Mouse (Mus musculus): Measurements from ENCODE around the gene Ltb. TPM values are rescaled to one million over a fixed set of nuclear protein-coding genes. Genes with fewer than 3 reads are reported as not detected.

Gene Ltb
- polyA plus RNA-seq, 1 experiment from 2014 or later, result 0.54 TPM

DNA sequence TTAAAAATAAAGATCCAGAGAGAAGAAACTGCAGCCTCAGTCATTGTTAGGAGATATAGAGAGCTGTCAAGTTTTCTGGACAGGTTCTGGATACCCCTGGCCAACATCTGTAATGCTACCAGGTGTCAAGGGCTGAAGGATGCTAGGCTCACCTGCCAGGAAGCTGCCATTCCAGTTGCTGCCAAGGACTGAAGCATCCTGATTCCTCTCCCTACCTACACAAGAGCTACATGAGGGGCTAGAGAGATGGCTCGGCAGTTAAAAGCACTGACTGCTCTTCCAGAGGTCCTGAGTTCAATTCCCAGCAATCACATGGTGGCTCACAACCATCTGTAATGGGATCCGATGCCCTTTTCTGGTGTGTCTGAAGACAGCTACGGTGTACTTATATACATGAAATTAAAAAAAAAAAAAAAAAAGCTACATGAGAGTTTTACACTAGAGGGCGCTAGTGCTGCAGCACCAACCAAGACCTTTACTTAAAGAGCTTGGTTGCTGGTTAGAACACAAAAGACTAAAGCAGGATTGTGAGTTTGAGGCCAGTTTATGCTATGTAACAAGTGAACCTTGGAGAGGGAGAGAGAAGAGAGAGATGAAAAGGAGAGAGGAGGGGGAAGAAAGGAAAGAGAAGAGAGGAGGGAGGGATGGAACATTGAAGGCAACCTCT, 25.6 kb upstream of the Ltb start:
- Histone ChIP-seq H3K36me3 (no peaks in the 10 kb centered on the region), H3K4me3 (no peak overlapping the region), H3K27me3 (0 out of 2 replicates have a peak, but pooled peaks cover 6% of the 10 kb centered on the region), H3K4me2 (replicated peaks) (no peak overlapping the region), H3K9ac (no peak overlapping the region), H3K4me1 (peaks cover 9% of the 10 kb centered on the region), H3K27ac (no peak overlapping the region), H3K9me3 (replicated peaks) (no peaks in the 10 kb centered on the region)
- ATAC-seq (ENCODE audit: low FRiP score), result no peak
- 17% methylated on average over 4 of the region's 4 CpGs for WGBS

DNA sequence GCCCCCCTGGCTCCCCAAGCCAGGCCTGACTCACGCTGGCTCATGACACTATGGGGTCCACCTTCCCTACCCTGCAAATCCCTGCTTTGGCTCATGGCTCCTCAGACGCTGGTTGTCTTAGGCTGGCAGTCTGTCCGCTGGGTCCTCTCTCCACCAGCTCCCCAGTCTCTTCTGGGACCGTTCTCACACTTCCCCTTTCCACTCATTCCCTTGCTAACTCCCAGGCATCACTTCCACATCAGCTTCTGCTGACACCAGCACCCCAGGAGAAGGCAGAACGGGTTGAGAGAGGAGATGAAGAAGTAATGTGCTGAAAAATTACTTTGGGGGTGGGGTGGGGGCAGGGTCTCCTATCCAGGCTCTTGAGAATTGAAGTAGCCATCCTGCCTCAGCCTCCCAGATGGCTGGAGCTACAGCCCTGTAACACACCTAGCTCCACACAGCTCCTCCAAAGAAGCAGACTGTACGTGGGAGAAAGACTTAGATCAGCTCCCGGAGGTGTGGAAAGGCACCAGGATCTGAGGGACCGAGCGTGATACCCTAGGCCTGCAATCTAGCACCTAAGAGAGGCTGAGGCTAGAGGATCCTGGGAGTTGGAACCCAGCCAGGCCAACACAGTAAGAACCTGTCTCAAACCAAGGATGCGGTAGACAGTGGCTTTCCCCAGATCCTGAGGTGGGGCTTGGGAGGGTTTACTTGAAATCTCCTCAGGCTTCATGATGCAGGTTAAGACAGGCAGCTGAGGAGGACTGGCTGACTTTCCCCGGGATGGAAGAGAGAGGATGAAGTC, 21.6 kb upstream of the Ltb start:
- H3K27me3 ChIP-seq, result 0 out of 2 replicates have a peak, but pooled peaks cover 6% of the 10 kb centered on the region
- no peak overlapping the region for H3K9ac ChIP-seq
- H3K9me3 ChIP-seq (replicated peaks), result no peaks in the 10 kb centered on the region
- no peak overlapping the region for H3K27ac ChIP-seq
- H3K4me2 ChIP-seq (replicated peaks), result no peak overlapping the region
- no peak overlapping the region for H3K4me3 ChIP-seq
- H3K4me1 ChIP-seq, result no peaks in the 10 kb centered on the region
- WGBS, result 72% methylated on average over 11 of the region's 11 CpGs
- no peaks in the 10 kb centered on the region for H3K36me3 ChIP-seq
- ATAC-seq (ENCODE audit: low FRiP score), result no peak

DNA sequence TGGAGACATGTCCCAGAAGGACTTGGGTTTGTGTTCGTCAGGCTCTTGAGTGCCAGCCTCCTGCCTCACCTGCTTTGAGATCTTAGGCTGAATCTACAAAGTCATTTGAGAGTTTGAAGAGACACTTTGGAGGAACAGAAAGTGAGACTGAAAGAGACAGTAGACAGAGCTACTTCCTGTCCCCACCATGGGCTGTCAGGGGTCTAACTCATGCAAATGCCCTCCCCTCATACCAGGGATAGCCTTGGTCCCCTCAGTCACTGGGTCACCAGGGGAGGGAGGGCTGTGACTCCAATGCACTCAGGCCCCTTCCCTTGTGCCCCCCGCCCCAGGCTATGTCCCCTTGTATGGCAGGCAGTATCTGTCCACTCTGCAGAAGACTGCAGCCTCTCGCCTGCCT, 20.9 kb upstream of the Ltb start:
- no peak overlapping the region for H3K27ac ChIP-seq
- no peak overlapping the region for H3K4me3 ChIP-seq
- 62% methylated on average over 3 of the region's 3 CpGs for WGBS
- 0 out of 2 replicates have a peak, but pooled peaks cover 6% of the 10 kb centered on the region for H3K27me3 ChIP-seq
- ATAC-seq (ENCODE audit: low FRiP score), result no peak
- no peaks in the 10 kb centered on the region for H3K9me3 ChIP-seq (replicated peaks)
- no peaks in the 10 kb centered on the region for H3K36me3 ChIP-seq
- H3K4me1 ChIP-seq, result no peaks in the 10 kb centered on the region
- H3K4me2 ChIP-seq (replicated peaks), result no peak overlapping the region
- H3K9ac ChIP-seq, result no peak overlapping the region

DNA sequence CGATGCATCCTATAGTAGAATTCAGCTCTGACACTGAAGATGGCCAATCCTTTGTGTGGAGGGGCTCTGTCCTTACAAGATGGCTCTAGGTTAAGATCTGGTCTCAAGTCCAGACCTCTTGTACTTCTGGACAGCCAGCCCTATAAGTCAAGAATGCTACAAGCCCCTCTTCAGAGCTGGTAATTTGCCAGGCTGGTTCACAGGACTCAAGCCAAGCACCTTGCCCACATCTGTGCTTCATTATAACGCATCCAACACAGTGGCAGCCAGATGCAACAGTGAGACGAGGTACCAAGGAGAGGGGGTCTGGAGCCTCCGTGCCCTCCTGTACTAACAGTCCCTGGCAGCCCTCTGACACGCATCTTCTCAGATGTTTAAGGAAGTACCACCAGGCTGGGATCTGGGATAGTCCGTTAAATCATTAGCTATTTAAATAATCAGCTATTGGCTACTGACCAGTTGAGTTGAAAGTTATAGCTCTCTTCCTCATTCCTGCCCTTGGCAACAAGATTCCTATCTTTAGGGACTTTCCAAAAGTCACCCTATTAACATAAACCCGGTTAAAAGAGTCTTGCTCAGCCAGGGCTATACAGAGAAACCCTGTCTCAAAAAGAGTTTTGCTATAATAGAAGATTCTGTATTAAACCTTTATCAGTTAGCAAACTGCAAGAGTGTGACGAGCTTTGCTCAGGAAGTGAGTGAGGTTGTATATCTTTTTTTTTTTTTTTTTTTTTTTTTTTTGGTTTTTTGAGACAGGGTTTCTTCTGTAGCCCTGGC, 19.9 kb upstream of the Ltb start:
- Histone ChIP-seq H3K4me2 (replicated peaks) (no peak overlapping the region), H3K27me3 (0 out of 2 replicates have a peak, but pooled peaks cover 6% of the 10 kb centered on the region), H3K4me1 (no peaks in the 10 kb centered on the region), H3K36me3 (no peaks in the 10 kb centered on the region), H3K9me3 (replicated peaks) (no peaks in the 10 kb centered on the region), H3K27ac (no peak overlapping the region), H3K4me3 (no peak overlapping the region), H3K9ac (no peak overlapping the region)
- ATAC-seq (ENCODE audit: low FRiP score), result no peak
- WGBS, result 77% methylated on average over 8 of the region's 8 CpGs

DNA sequence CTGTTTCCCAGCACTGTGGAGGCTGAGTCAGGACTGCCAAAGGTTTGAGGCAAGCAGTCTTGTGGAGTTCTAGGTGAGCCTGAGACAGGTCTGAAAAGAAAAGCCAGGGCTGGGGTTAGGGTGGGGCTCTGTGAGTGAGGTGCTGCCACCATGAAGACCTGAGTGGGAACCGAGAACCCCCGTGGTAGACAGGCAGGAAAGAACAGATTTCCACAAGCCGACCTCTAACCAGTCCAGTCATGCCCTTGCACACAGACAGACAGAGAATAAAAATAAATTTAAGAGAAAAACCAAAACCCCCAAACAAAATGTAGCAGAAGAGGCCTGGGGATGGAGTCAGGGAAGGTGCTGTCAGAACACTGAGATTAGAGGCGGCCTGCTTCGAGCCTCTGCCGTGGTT, 18.9 kb upstream of the Ltb start:
- Histone ChIP-seq H3K9ac (no peak overlapping the region), H3K4me2 (replicated peaks) (no peak overlapping the region), H3K36me3 (no peaks in the 10 kb centered on the region), H3K4me1 (no peaks in the 10 kb centered on the region), H3K9me3 (replicated peaks) (no peaks in the 10 kb centered on the region), H3K27ac (no peak overlapping the region), H3K4me3 (no peak overlapping the region), H3K27me3 (0 out of 2 replicates have a peak, but pooled peaks cover 6% of the 10 kb centered on the region)
- ATAC-seq (ENCODE audit: low FRiP score), result no peak
- WGBS, result 72% methylated on average over 6 of the region's 6 CpGs

DNA sequence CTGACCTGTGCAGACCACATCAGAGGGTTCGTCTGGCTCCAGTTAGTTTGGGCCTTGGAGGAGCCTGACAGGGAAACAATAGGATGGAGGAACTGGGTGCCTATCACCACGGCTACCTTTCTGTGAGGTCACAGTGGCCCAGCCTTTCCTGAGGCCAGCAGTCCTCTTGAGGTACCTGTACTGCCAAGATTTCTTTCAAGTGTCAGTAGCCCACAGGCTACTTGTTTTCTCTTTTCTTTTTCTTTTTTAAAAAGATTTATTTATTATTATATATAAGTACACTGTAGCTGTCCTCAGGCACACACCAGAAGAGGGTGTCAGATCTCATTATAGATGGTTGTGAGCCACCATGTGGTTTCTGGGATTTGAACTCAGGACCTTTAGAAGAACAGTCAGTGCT, 18.3 kb upstream of the Ltb start, which contains the start of gene Aif1:
Aif1 (minus strand) TSS at position 101 of the 400 bp plus-strand sequence.
- 40% methylated on average over 2 of the region's 2 CpGs for WGBS
- H3K27me3 ChIP-seq, result 0 out of 2 replicates have a peak, but pooled peaks cover 6% of the 10 kb centered on the region
- ATAC-seq (ENCODE audit: low FRiP score), result no peak
- H3K27ac ChIP-seq, result no peak within 1 kb of the TSS
- no peaks in the 10 kb centered on the region for H3K4me1 ChIP-seq
- no peak within 1 kb of the TSS for H3K4me2 ChIP-seq (replicated peaks)
- H3K36me3 ChIP-seq, result no peaks in the 10 kb centered on the region
- no peak within 1 kb of the TSS for H3K4me3 ChIP-seq
- H3K9me3 ChIP-seq (replicated peaks), result no peaks in the 10 kb centered on the region
- H3K9ac ChIP-seq, result no peak within 1 kb of the TSS

DNA sequence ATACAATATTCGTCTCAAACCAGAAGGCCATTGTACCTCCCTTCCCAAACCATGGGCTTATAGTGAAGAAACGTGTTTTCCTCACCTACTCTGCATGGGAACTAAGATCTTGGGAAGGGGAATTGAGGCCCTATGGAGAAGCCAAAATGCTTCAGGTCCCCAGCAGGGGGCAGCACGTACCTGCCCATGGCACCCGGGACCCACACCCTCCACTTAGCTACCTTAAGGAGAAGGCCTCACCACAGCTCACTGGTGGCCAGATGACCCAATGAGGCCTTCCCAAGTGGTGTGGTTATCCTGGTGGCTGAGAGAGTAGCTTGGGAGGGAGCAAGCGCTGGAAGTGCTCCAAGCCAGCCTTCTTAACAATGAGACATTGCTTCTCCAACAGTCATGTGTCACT, 15.7 kb upstream of the Ltb start:
- 0 out of 2 replicates have a peak, but pooled peaks cover 1% of the 10 kb centered on the region for H3K27me3 ChIP-seq
- H3K4me2 ChIP-seq (replicated peaks), result no peak overlapping the region
- no peak overlapping the region for H3K4me3 ChIP-seq
- no peaks in the 10 kb centered on the region for H3K9me3 ChIP-seq (replicated peaks)
- H3K4me1 ChIP-seq, result no peaks in the 10 kb centered on the region
- H3K9ac ChIP-seq, result no peak overlapping the region
- no peaks in the 10 kb centered on the region for H3K36me3 ChIP-seq
- H3K27ac ChIP-seq, result no peak overlapping the region
- WGBS, result 18% methylated on average over 5 of the region's 5 CpGs
- peak; percentile 58 for ATAC-seq (ENCODE audit: low FRiP score)

DNA sequence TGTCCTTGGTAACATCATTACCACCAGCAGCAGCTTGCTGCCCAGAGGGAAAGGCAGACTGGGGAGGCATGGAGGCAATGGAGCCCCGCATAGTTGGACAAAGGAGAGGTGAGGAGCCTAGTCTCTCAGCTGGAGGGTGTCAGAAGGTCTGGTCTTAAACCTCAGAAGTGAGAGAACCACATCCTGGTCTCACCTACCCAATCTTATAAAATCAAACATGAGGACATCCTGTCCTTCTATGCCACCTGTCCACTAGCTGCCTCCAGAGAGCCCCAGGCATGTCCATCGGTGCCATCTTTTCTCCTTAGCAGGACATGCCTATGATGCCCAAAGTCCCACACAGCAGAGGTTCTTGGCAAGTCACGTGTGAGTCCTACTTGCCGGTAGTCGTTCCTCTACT, 14.1 kb upstream of the Ltb start:
- 91% methylated on average over 5 of the region's 5 CpGs for WGBS
- Histone ChIP-seq H3K9me3 (replicated peaks) (no peaks in the 10 kb centered on the region), H3K36me3 (no peaks in the 10 kb centered on the region), H3K4me1 (no peaks in the 10 kb centered on the region), H3K4me3 (no peak overlapping the region), H3K4me2 (replicated peaks) (no peak overlapping the region), H3K27ac (no peak overlapping the region), H3K27me3 (0 out of 2 replicates have a peak, but pooled peaks cover 2% of the 10 kb centered on the region), H3K9ac (no peak overlapping the region)
- ATAC-seq (ENCODE audit: low FRiP score), result no peak

DNA sequence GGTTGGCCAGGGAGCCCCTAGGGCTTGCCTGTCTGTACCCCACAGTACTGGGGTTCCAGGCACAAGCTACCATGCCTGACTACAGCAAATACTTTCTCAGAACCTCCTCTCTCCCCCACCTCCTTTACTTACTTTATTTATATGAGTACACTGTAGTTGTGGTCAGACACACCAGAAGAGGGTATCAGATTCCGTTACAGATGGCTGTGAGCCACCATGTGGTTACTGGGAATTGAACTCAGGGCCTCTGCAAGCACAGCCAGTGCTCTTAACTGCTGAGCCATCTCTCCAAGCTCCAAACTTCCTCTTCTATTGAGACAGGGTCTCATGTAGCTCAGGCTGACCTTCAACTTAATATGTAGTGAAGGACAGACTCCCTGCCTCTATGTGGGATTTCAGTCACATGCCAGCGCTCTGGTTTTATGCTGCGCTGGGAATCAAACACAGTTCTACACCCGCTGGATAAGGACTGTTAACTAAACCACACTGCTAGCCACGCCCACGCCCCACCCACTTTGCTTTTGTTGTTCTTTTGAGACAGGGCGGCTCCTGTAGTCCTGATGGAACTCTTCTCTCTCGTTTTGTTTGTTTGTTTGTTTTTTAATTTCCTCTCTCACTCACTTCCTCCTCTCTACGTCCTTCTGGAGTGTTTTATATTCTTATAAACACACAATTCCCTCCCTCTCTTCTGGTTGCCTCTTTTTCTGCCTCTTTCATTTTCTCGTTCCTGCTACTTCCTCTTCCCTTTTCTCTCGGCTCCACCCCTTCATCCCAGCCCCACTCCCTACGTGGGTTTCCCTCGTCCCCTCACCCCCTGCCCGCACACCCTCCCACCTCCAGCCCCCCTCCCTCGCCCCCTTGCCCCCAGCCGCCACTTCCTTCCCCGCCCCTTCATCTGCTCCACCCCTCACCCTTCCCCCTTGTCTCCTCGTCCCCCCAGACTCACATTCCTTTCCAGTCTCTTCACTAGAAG, 8.3 kb upstream of the Ltb start:
- Histone ChIP-seq H3K27ac (peak overlapping the region; percentile 57), H3K4me2 (replicated peaks) (peak overlapping the region; percentile 53), H3K36me3 (no peaks in the 10 kb centered on the region), H3K4me3 (peak overlapping the region; percentile 30), H3K27me3 (0 out of 2 replicates have a peak, but pooled peaks cover 6% of the 10 kb centered on the region), H3K9me3 (replicated peaks) (no peaks in the 10 kb centered on the region), H3K9ac (peak overlapping the region; percentile 50; the same call in 1 of the 2 replicates), H3K4me1 (peaks cover 4% of the 10 kb centered on the region)
- ATAC-seq (ENCODE audit: low FRiP score), result peak; percentile 11; the same call in 1 of the 2 replicates
- WGBS, result 2% methylated on average over 18 of the region's 18 CpGs

DNA sequence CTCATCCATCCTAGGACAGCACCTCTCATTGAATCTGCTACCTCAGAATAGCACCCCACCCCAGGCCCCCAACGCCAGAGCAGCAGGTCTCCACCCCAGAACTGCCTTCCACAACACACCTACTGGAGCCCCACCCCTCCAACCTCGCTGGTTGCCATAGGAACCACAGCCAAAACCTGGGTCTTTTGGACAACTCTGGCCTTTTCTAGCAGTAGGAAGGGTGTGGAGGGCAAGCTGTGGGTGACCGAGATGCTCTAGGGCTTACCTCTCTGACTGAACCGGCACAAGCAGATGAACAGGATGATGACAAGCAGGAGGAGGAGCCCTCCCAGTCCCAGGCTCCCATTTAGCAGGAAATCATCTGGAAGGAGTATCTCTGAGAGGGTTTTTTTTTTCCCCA, 7.6 kb upstream of the Ltb start:
- Histone ChIP-seq H3K9me3 (replicated peaks) (no peaks in the 10 kb centered on the region), H3K4me2 (replicated peaks) (peak overlapping the region; percentile 53), H3K9ac (no peak overlapping the region), H3K4me1 (peaks cover 4% of the 10 kb centered on the region), H3K36me3 (no peaks in the 10 kb centered on the region), H3K27me3 (0 out of 2 replicates have a peak, but pooled peaks cover 6% of the 10 kb centered on the region), H3K27ac (peak overlapping the region; percentile 57), H3K4me3 (peak overlapping the region; percentile 30)
- ATAC-seq (ENCODE audit: low FRiP score), result peak; percentile 43; the same call in 1 of the 2 replicates
- WGBS, result 1% methylated on average over 4 of the region's 4 CpGs

DNA sequence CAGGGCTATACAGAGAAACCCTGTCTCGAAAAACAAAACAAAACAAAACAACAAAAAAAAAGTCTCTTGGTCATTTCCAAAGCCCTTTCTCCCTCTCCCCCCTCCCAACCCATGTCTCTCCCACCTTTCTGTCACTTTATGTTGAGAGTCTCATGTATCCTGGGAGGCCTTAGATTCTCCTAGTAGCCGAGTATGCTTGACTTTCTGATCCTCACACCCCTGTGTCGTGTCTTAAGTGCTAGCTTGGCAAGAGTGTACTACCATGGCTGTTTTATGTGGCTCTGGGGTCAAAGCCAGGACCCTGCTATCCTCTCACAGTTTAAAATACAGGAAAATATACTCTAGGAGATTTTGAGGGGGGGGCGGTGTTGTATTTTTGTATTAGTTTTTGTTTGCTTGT, 6.9 kb upstream of the Ltb start:
- Histone ChIP-seq H3K27me3 (0 out of 2 replicates have a peak, but pooled peaks cover 6% of the 10 kb centered on the region), H3K36me3 (no peaks in the 10 kb centered on the region), H3K4me3 (no peak overlapping the region), H3K4me1 (peaks cover 4% of the 10 kb centered on the region), H3K9ac (no peak overlapping the region), H3K9me3 (replicated peaks) (no peaks in the 10 kb centered on the region), H3K4me2 (replicated peaks) (no peak overlapping the region), H3K27ac (no peak overlapping the region)
- WGBS, result 81% methylated on average over 4 of the region's 4 CpGs
- no peak for ATAC-seq (ENCODE audit: low FRiP score)

Data from hindbrain, embryonic 12.5 days (tissue).